7 mouse cellular contexts compared by ENCODE assay signal in genomic region chr1:121528399-121528720, GRCm38 (mm10). TPM values are rescaled to one million over a fixed set of nuclear protein-coding genes. Genes with fewer than 3 reads are reported as not detected.
DNase-seq lines count a peak whose midpoint lies in the region; ATAC-seq and TF ChIP-seq lines count a peak whose summit lies in the region.

Htr5b (minus strand) TSS chr1:121528465.

- peak within 1 kb of the TSS; percentile 53 for H3K4me2 ChIP-seq in lung, embryonic 16.5 days (ENCODE audit: low read depth, low read length)
- H3K4me2 ChIP-seq in embryonic facial prominence, embryonic 15.5 days (replicated peaks) = peak within 1 kb of the TSS; percentile 70
- peak within 1 kb of the TSS; percentile 67 for H3K4me2 ChIP-seq in hindbrain, postnatal 0 days (ENCODE audit: low read depth, low read length)

- no peak within 1 kb of the TSS for H3K9ac ChIP-seq in lung, embryonic 16.5 days (ENCODE audit: low read length)
- no peak within 1 kb of the TSS for H3K9ac ChIP-seq in embryonic facial prominence, embryonic 15.5 days
- H3K9ac ChIP-seq in hindbrain, postnatal 0 days (replicated peaks; ENCODE audit: low read length) = no peak within 1 kb of the TSS

- no peak for TF ChIP-seq CTCF in hindbrain, postnatal 0 days (IDR thresholded peaks at IDR 0.05; ENCODE audit: low read depth)

- ATAC-seq in lung, embryonic 16.5 days (ENCODE audit: low read depth) = peak; percentile 80
- ATAC-seq in embryonic facial prominence, embryonic 15.5 days (ENCODE audit: insufficient number of reproducible peaks, low FRiP score, low TSS enrichment, low read depth) = peak; percentile 81
- peak; percentile 89 for ATAC-seq in hindbrain, postnatal 0 days

- WGBS in lung, embryonic 16.5 days = 4% methylated on average over 11 of the region's 11 CpGs
- WGBS in embryonic facial prominence, embryonic 15.5 days = 2% methylated on average over 11 of the region's 11 CpGs
- 4% methylated on average over 11 of the region's 11 CpGs for WGBS in hindbrain, postnatal 0 days

- peaks cover 8% of the 10 kb centered on the region for H3K4me1 ChIP-seq in lung, embryonic 16.5 days (replicated peaks; ENCODE audit: control insufficient read depth, insufficient read depth, low read length)
- H3K4me1 ChIP-seq in embryonic facial prominence, embryonic 15.5 days = peaks cover 15% of the 10 kb centered on the region
- peaks cover 7% of the 10 kb centered on the region; the same call in 1 of the 2 replicates for H3K4me1 ChIP-seq in hindbrain, postnatal 0 days (ENCODE audit: insufficient read depth, low read length)

- no peak within 1 kb of the TSS for H3K27ac ChIP-seq in lung, embryonic 16.5 days (ENCODE audit: low read length)
- no peak within 1 kb of the TSS for H3K27ac ChIP-seq in embryonic facial prominence, embryonic 15.5 days (replicated peaks)
- no peak within 1 kb of the TSS for H3K27ac ChIP-seq in hindbrain, postnatal 0 days

- H3K27me3 ChIP-seq in lung, embryonic 16.5 days (ENCODE audit: control insufficient read depth, insufficient read depth, low read depth, low read length) = peaks cover 14% of the 10 kb centered on the region
- peaks cover 28% of the 10 kb centered on the region for H3K27me3 ChIP-seq in embryonic facial prominence, embryonic 15.5 days
- H3K27me3 ChIP-seq in hindbrain, postnatal 0 days (ENCODE audit: insufficient read depth, low read length) = peaks cover 9% of the 10 kb centered on the region

- H3K36me3 ChIP-seq in lung, embryonic 16.5 days (ENCODE audit: control insufficient read depth, insufficient read depth, low read length) = no peaks in the 10 kb centered on the region
- H3K36me3 ChIP-seq in embryonic facial prominence, embryonic 15.5 days = no peaks in the 10 kb centered on the region
- no peaks in the 10 kb centered on the region for H3K36me3 ChIP-seq in hindbrain, postnatal 0 days (ENCODE audit: insufficient read depth, low read length)

- H3K9me3 ChIP-seq in lung, embryonic 16.5 days (ENCODE audit: control insufficient read depth, low read length) = no peaks in the 10 kb centered on the region
- H3K9me3 ChIP-seq in embryonic facial prominence, embryonic 15.5 days (replicated peaks) = no peaks in the 10 kb centered on the region
- no peaks in the 10 kb centered on the region for H3K9me3 ChIP-seq in hindbrain, postnatal 0 days (ENCODE audit: low read length)

- peak within 1 kb of the TSS; percentile 28 for H3K4me3 ChIP-seq in lung, embryonic 16.5 days (ENCODE audit: low read length)
- peak within 1 kb of the TSS; percentile 39 for H3K4me3 ChIP-seq in embryonic facial prominence, embryonic 15.5 days (replicated peaks)
- peak within 1 kb of the TSS; percentile 32 for H3K4me3 ChIP-seq in hindbrain, postnatal 0 days (ENCODE audit: low read length)

- no peak for DNase-seq in lung, postnatal 4 days
- peak; percentile 78 for DNase-seq in hindbrain, postnatal 0 days (ENCODE audit: low spot score)
- DNase-seq in mesoderm, embryonic 11.5 days (ENCODE audit: low read depth, low spot score) = peak; percentile 76
- DNase-seq in testis, postnatal 14 days (ENCODE audit: low spot score) = peak; percentile 6
- DNase-seq in ovary, postnatal 10 days (ENCODE audit: low spot score) = no peak

RNA-seq across cellular contexts. Expression of gene Htr5b, which starts in this region (rescaled TPM):
- polyA plus RNA-seq in lung, embryonic 16.5 days (2015; fragmentation: Nextera tagmentation; extraction: Ambion mirVana) = not detected in 2 replicates
- polyA plus RNA-seq in embryonic facial prominence, embryonic 15.5 days (2015; fragmentation: Nextera tagmentation; extraction: Ambion mirVana) = 0.33 and 0.43 TPM in 2 replicates
- total RNA-seq in hindbrain, postnatal 0 days (2014; rRNA removed) = 3.8 and 6.3 TPM in 2 replicates
- 3.4 and 3.6 TPM in 2 replicates for polyA plus RNA-seq in hindbrain, postnatal 0 days (2015; fragmentation: Nextera tagmentation; extraction: Ambion mirVana)

Comparison
In these comparisons a context has a peak if more than half of its experiments do, and no peak if none do; other contexts are left out.
1. Peak in ATAC-seq, H3K4me3 ChIP-seq and H3K4me2 ChIP-seq in lung, embryonic 16.5 days; RNA of the gene not detected or under 1 TPM.
2. Peak in ATAC-seq, H3K4me3 ChIP-seq and H3K4me2 ChIP-seq in embryonic facial prominence, embryonic 15.5 days; RNA of the gene not detected or under 1 TPM.
3. DNase-seq: peak in hindbrain, postnatal 0 days (single experiment), mesoderm, embryonic 11.5 days (single experiment) and testis, postnatal 14 days (single experiment); none in lung, postnatal 4 days (0 of 2) and ovary, postnatal 10 days (single experiment).
4. Peak in every context shown above with its lines, with median percentiles within 50 percentile points of each other: ATAC-seq, H3K4me2 ChIP-seq and H3K4me3 ChIP-seq.